ENCODE assay signal across 9 mouse cellular contexts in the genomic region with DNA sequence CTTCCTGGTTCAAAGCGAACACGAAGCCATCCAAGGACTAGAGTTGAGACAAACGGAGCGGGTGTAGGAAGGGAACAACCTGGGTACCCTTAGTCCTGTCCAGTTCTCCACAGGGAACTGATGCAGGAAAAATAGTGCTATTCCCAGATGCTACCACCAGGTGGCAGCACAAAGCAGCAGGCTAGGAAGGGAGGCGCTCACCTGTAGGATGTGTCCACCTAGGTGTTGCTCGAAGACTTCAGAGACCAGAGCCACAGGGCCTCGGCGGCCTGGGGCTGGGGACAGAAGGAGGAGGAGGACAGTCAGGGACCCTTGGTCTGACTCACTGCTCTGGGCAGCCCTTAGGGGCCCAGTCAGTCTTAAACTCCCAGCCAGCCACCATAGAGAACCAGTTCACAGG. TPM values are rescaled to one million over a fixed set of nuclear protein-coding genes. Genes with fewer than 3 reads are reported as not detected.
DNase-seq lines count a peak whose midpoint lies in the region; ATAC-seq and TF ChIP-seq lines count a peak whose summit lies in the region.
"Had no signal": no experiment of that assay in that cellular context is flagged by ENCODE, and none has a peak within 500 bp of the region (broad histone marks: within the 10 kb centered on the region; RNA-seq: fewer than 3 reads in every experiment).

No protein-coding gene starts in this region.

- TF ChIP-seq CTCF in Patski (IDR thresholded peaks at IDR 0.05): peak; percentile 92

- no peaks in the 10 kb centered on the region for H3K27me3 ChIP-seq in Patski
- H3K27me3 ChIP-seq in liver, embryonic 13.5 days: peaks cover 57% of the 10 kb centered on the region
- H3K27me3 ChIP-seq in neural tube, embryonic 11.5 days (ENCODE audit: control insufficient read depth, insufficient read depth, low read length): no peaks in the 10 kb centered on the region

- no peaks in the 10 kb centered on the region for H3K9me3 ChIP-seq in liver, embryonic 13.5 days (replicated peaks)
- no peaks in the 10 kb centered on the region for H3K9me3 ChIP-seq in neural tube, embryonic 11.5 days (ENCODE audit: control insufficient read depth, low read length)
- H3K9me3 ChIP-seq: neural tube, embryonic 13.5 days had no signal

- H3K36me3 ChIP-seq in liver, embryonic 13.5 days: no peaks in the 10 kb centered on the region
- H3K36me3 ChIP-seq in neural tube, embryonic 11.5 days (ENCODE audit: control insufficient read depth, insufficient read depth, low read length): no peaks in the 10 kb centered on the region
- H3K36me3 ChIP-seq: neural tube, embryonic 13.5 days had no signal

- CTCF ChIA-PET in Patski (lab: Charles Lee): interaction anchor here (1.0 to 4.0 kb wide), 6 partner anchors 11 to 39 kb away, joined by 3 to 23 read pairs (median 12); no protein-coding TSS in a partner anchor

- H3K4me3 ChIP-seq in liver, embryonic 13.5 days (replicated peaks): no peak overlapping the region
- H3K4me3 ChIP-seq in neural tube, embryonic 11.5 days (ENCODE audit: low read depth, low read length): no peak overlapping the region
- H3K4me3 ChIP-seq: neural tube, embryonic 13.5 days had no signal

- WGBS in liver, embryonic 13.5 days (ENCODE audit: insufficient replicate concordance): 4% methylated on average over 8 of the region's 8 CpGs
- 17% methylated on average over 8 of the region's 8 CpGs for WGBS in neural tube, embryonic 11.5 days

- in situ Hi-C loops in Patski (cut with MboI; ENCODE audit: low pct_unique_long_range_greater_than_20kb): no loop called here

- no peak overlapping the region for H3K4me2 ChIP-seq in liver, embryonic 13.5 days
- no peak overlapping the region for H3K4me2 ChIP-seq in neural tube, embryonic 11.5 days (ENCODE audit: low read depth)
- H3K4me2 ChIP-seq: neural tube, embryonic 13.5 days had no signal

- peak; percentile 41 for DNase-seq in 3134 (ENCODE audit: extremely low read depth, insufficient read length, low spot score)
- DNase-seq in Patski (ENCODE audit: low read depth, low spot score): no peak
- DNase-seq in cerebellum, postnatal 25 days: peak; percentile 84 to 90
- DNase-seq in gastrocnemius, postnatal 14 days: peak; percentile 54
- peak; percentile 74 for DNase-seq in kidney, adult 9 months
- peak; percentile 55 for DNase-seq in liver, embryonic 13.5 days
- DNase-seq in neural tube, embryonic 11.5 days (ENCODE audit: low spot score): peak; percentile 74
- peak; percentile 78 for DNase-seq in testis, postnatal 14 days (ENCODE audit: low spot score)

- H3K27ac ChIP-seq in liver, embryonic 13.5 days: no peak overlapping the region
- H3K27ac ChIP-seq in neural tube, embryonic 11.5 days (ENCODE audit: low read depth, low read length): no peak overlapping the region
- H3K27ac ChIP-seq: neural tube, embryonic 13.5 days had no signal

- POLR2A ChIA-PET in Patski (lab: Charles Lee): interaction anchor here (1.3 kb wide), 1 partner anchor 12 kb away, joined by 3 read pairs; no protein-coding TSS in a partner anchor

- peak; percentile 41 for ATAC-seq in Patski
- peak; percentile 18; the same call in 1 of the 2 replicates for ATAC-seq in liver, embryonic 13.5 days (ENCODE audit: low read depth)
- no peak for ATAC-seq in neural tube, embryonic 11.5 days (ENCODE audit: insufficient read depth, low FRiP score, low TSS enrichment)

- H3K4me1 ChIP-seq in liver, embryonic 13.5 days (replicated peaks): no peaks in the 10 kb centered on the region; the same call in 1 of the 2 replicates
- no peaks in the 10 kb centered on the region for H3K4me1 ChIP-seq in neural tube, embryonic 11.5 days (ENCODE audit: control insufficient read depth, insufficient read depth, low read length)

- H3K9ac ChIP-seq in liver, embryonic 13.5 days: no peak overlapping the region
- H3K9ac ChIP-seq in neural tube, embryonic 11.5 days (ENCODE audit: low read length): no peak overlapping the region
- H3K9ac ChIP-seq: neural tube, embryonic 13.5 days had no signal

- intact Hi-C loops in gastrocnemius, postnatal 14 days (cut with DNase I; ENCODE audit: low total_unique reads): loop anchor here (5.0 kb wide), 1 partner anchor 88 kb away; no protein-coding TSS in a partner anchor

RNA-seq across cellular contexts. Expression of a gene that starts 12.4 kb away (rescaled TPM):
- 0.67 TPM for polyA plus RNA-seq in Patski (2021)
- total RNA-seq in gastrocnemius, postnatal 14 days (2021): not detected
- 0.13 and 0.16 TPM in 2 replicates for polyA plus RNA-seq in liver, embryonic 13.5 days (2015; fragmentation: Nextera tagmentation; extraction: Ambion mirVana)
- polyA plus RNA-seq in neural tube, embryonic 11.5 days (2014; fragmentation: Nextera tagmentation; extraction: Ambion mirVana): 0.45 and 0.68 TPM in 2 replicates

RNA-seq across cellular contexts. Expression of a gene that starts 12.6 kb away (rescaled TPM):
- 86.0 TPM for polyA plus RNA-seq in Patski (2021)
- total RNA-seq in gastrocnemius, postnatal 14 days (2021): 10 to 100 TPM; 23.2 to 28.7 TPM
- polyA plus RNA-seq in liver, embryonic 13.5 days (2015; fragmentation: Nextera tagmentation; extraction: Ambion mirVana): 30.0 and 35.4 TPM in 2 replicates
- polyA plus RNA-seq in neural tube, embryonic 11.5 days (2014; fragmentation: Nextera tagmentation; extraction: Ambion mirVana): 57.2 and 59.6 TPM in 2 replicates
